Mouse (Mus musculus) stomach, embryonic 14.5 days (tissue): ENCODE measurements around the gene Zfp212. TPM values are rescaled to one million over a fixed set of nuclear protein-coding genes. Genes with fewer than 3 reads are reported as not detected.

Experiments
- ATAC-seq: fragments of 200-750 bp; cut with Nextera tagmentation; 2 replicates; pipeline ENCODE4 v1.8.0; 2017; ENCODE audit warnings: low read depth, moderate TSS enrichment; ENCODE audit not compliant: insufficient number of reproducible peaks, insufficient read depth, low FRiP score
- H3K27ac ChIP-seq: fragments of 300-500 bp; sonication (generic); 2 replicates; pipeline ENCODE4 v1.5.1; 2014; ENCODE audit warnings: mild to moderate bottlenecking, low read length, moderate library complexity, mixed read lengths
- H3K27me3 ChIP-seq: fragments of 300-500 bp; sonication (generic); 2 replicates; pipeline ENCODE4 v1.6.1; 2014; ENCODE audit warnings: low read length, control low read depth, mixed read lengths; ENCODE audit not compliant: control insufficient read depth, insufficient read depth
- H3K36me3 ChIP-seq: fragments of 300-500 bp; sonication (generic); 2 replicates; pipeline ENCODE4 v1.6.1; 2014; ENCODE audit warnings: mild to moderate bottlenecking, control low read depth, low read length, moderate library complexity, mixed read lengths; ENCODE audit not compliant: control insufficient read depth, insufficient read depth
- H3K4me1 ChIP-seq: fragments of 300-500 bp; sonication (generic); 2 replicates; pipeline ENCODE4 v1.6.1; 2014; ENCODE audit warnings: low read length, control low read depth, mixed read lengths; ENCODE audit not compliant: control insufficient read depth, insufficient read depth
- H3K4me2 ChIP-seq: fragments of 300-500 bp; sonication (generic); replicated peaks from 2 replicates; pipeline ENCODE4 v1.6.1; 2014; ENCODE audit warnings: low read depth, low read length, control low read depth
- H3K4me3 ChIP-seq: fragments of 300-500 bp; sonication (generic); 2 replicates; pipeline ENCODE4 v1.5.1; 2014; ENCODE audit warnings: low read depth, low read length, control low read depth
- H3K9ac ChIP-seq: fragments of 300-500 bp; sonication (generic); replicated peaks from 2 replicates; pipeline ENCODE4 v1.6.1; 2014; ENCODE audit warnings: low read depth, mild to moderate bottlenecking, control low read depth, low read length, moderate library complexity, mixed read lengths
- H3K9me3 ChIP-seq: fragments of 300-500 bp; sonication (generic); 2 replicates; pipeline ENCODE4 v1.6.1; 2016; ENCODE audit warnings: low read depth, low read length, control low read depth; ENCODE audit not compliant: control insufficient read depth
- WGBS: fragments of 180-500 bp; shearing (Covaris S2); extraction: QIAGEN DNeasy Blood & Tissue Kit; methylation state at CpG from one replicate; pipeline ENCODE4 v1.1.7; 2014; 5-methylcytosine and 5-hydroxymethylcytosine counted together
- polyA plus RNA-seq: library from polyadenylated mRNA; unstranded; fragments of >200 nt; fragmentation: Nextera tagmentation; extraction: Ambion mirVana; gene quantifications from 2 replicates; pipeline ENCODE4 v1.2.1, GENCODE M21; 2014

Gene Zfp212
- 13.3 and 13.8 TPM in 2 replicates for polyA plus RNA-seq

DNA sequence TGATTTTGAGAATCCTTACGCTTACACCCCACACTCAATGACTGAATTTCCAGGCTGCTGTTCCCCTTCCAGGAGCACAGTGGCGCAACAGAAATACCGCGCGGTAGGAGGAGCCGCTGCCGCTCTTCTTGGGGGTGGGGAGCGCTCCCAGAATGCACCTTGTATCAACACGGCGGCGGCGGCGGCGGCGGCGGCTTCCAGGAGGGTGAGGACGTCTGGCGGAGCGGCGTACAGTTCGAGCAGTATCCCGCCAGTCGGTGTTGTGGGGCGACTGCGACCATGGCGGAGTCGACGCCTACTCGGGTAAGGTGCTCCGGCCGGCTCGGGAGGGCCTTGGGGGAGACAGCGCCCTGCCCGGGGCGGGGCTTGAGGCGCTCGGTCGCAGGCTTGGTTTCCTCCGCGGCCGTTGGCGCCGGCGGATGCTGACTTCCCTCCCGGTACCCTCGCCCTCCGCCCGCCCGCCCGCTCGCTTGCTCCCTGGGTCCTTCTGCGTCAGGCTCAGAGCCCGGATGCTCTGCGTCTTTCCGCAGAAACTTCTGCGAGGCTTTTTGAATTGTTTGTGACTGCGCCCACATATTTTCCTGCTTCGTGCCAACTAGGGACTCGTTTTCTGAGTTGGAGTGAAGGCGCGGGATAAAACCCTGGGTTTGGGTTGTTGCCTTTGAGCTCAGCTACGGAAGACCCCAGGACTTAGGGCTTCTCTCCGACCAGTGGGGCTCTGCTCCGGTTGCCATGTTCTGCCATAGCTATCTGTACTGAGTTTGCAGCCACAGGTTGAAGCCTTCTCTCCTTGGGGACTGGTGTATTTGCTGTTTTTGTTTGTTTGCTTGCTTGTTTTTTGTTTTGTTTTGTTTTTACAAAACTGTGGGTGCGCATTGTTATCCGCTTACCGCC is at the start of gene Zfp212:
Gene Zfp212 (plus strand): TSS at position 30 of the 894 bp plus-strand sequence.
- H3K9ac ChIP-seq, result peak within 1 kb of the TSS; percentile 96
- no peaks in the 10 kb centered on the region for H3K27me3 ChIP-seq
- ATAC-seq, result peak; percentile 94
- H3K4me2 ChIP-seq, result peak within 1 kb of the TSS; percentile 85
- peaks cover 13% of the 10 kb centered on the region; the same call in 1 of the 2 replicates for H3K4me1 ChIP-seq
- no peaks in the 10 kb centered on the region for H3K9me3 ChIP-seq
- peak within 1 kb of the TSS; percentile 98 for H3K27ac ChIP-seq
- H3K36me3 ChIP-seq, result no peaks in the 10 kb centered on the region; the same call in 1 of the 2 replicates
- WGBS, result under 1% methylated on average over 67 of the region's 67 CpGs
- H3K4me3 ChIP-seq, result peak within 1 kb of the TSS; percentile 90

DNA sequence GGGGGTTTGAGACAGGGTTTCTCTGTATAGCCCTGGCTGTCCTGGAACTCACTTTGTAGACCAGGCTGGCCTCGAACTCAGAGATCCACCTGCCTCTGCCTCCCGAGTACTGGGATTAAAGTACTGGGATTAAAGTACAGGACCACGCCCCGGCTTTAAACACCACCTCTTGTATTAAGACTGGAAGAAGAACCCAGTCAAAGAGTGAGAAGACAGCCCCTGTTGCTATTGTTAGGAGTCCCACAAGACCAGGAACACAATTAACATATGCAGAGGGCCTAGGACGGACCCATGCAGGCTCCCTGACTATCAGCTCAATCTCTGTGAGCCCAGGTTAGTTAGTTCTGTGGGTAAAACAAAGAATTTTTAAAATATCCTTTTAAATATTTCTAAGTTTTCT is 48.0 kb upstream of the Zfp212 start:
- no peak overlapping the region for H3K4me2 ChIP-seq
- H3K4me1 ChIP-seq, result no peaks in the 10 kb centered on the region
- ATAC-seq, result no peak
- H3K27ac ChIP-seq, result no peak overlapping the region
- no peaks in the 10 kb centered on the region for H3K27me3 ChIP-seq
- peaks cover 7% of the 10 kb centered on the region; the same call in 1 of the 2 replicates for H3K36me3 ChIP-seq
- WGBS, result 90% methylated on average over 5 of the region's 5 CpGs
- no peaks in the 10 kb centered on the region for H3K9me3 ChIP-seq
- no peak overlapping the region for H3K9ac ChIP-seq
- H3K4me3 ChIP-seq, result no peak overlapping the region

GRCm38 (mm10) chr6:47877058-47877457 is 43.2 kb upstream of the Zfp212 start, which contains the start of gene Zfp282:
Gene Zfp282 (plus strand): TSS chr6:47877204.
- peak within 1 kb of the TSS; percentile 77 for H3K9ac ChIP-seq
- peaks cover 14% of the 10 kb centered on the region for H3K4me1 ChIP-seq
- H3K4me3 ChIP-seq, result peak within 1 kb of the TSS; percentile 81
- ATAC-seq, result no peak
- peak within 1 kb of the TSS; percentile 98 for H3K27ac ChIP-seq
- no peaks in the 10 kb centered on the region for H3K9me3 ChIP-seq
- WGBS, result 7% methylated on average over 9 of the region's 9 CpGs
- H3K27me3 ChIP-seq, result no peaks in the 10 kb centered on the region
- H3K4me2 ChIP-seq, result peak within 1 kb of the TSS; percentile 86
- H3K36me3 ChIP-seq, result peaks cover 18% of the 10 kb centered on the region

GRCm38 (mm10) chr6:47877461-47878132 is 42.7 kb upstream of the Zfp212 start:
- peaks cover 23% of the 10 kb centered on the region for H3K36me3 ChIP-seq
- WGBS, result under 1% methylated on average over 65 of the region's 71 CpGs
- H3K9me3 ChIP-seq, result no peaks in the 10 kb centered on the region
- H3K4me2 ChIP-seq, result peak overlapping the region; percentile 86
- peaks cover 14% of the 10 kb centered on the region for H3K4me1 ChIP-seq
- H3K9ac ChIP-seq, result peak overlapping the region; percentile 77
- peak; percentile 96 for ATAC-seq
- no peaks in the 10 kb centered on the region for H3K27me3 ChIP-seq
- peak overlapping the region; percentile 98 for H3K27ac ChIP-seq
- peak overlapping the region; percentile 81 for H3K4me3 ChIP-seq

DNA sequence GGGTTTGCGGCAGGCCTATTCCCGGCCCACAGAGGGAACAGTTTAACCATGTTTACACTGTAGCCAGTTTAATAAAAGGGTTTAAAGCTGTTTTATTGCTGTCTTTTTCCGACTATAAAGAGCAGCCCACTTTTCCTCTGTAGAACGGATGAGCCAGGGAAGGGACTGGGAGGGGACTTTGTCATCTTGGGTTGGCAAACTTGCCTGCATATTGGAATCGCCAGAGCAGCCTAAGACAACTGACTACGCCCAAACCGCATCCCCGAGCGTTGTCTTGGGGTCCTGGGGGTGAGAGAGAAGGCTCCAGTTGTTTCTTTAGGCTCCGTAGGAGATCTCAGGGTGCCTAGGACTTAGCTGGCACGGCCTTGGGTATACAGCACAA is 42.2 kb upstream of the Zfp212 start:
- Histone ChIP-seq H3K4me3 (peak overlapping the region; percentile 81), H3K36me3 (peaks cover 28% of the 10 kb centered on the region), H3K4me2 (peak overlapping the region; percentile 86), H3K9me3 (no peaks in the 10 kb centered on the region), H3K9ac (peak overlapping the region; percentile 77), H3K27me3 (no peaks in the 10 kb centered on the region), H3K4me1 (peaks cover 14% of the 10 kb centered on the region), H3K27ac (peak overlapping the region; percentile 98)
- 1% methylated on average over 11 of the region's 11 CpGs for WGBS
- no peak for ATAC-seq

DNA sequence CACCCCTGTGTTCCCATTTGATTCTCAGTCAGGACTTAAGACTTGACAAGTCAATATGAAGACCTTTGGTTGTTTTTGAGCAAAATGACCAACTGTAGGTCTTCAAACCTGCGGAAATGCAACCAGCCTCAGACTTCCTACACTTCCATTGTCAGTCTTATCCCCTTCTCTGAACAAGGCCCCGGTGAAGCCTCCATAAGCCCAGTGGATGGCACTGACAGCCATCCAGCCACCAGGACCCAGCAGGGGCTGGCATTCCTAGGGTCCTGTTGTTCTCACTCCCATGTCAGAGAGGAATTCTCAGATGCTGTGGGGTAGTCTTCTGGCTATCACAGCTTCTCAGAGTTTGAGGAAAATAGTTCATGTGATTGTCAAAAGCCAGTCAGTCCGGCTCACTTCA is 41.7 kb upstream of the Zfp212 start:
- Histone ChIP-seq H3K4me2 (peak overlapping the region; percentile 86), H3K4me1 (peaks cover 14% of the 10 kb centered on the region), H3K27me3 (no peaks in the 10 kb centered on the region), H3K9me3 (no peaks in the 10 kb centered on the region), H3K36me3 (peaks cover 33% of the 10 kb centered on the region), H3K27ac (no peak overlapping the region), H3K9ac (peak overlapping the region; percentile 77), H3K4me3 (peak overlapping the region; percentile 81)
- 36% methylated on average over 3 of the region's 3 CpGs for WGBS
- no peak for ATAC-seq

DNA sequence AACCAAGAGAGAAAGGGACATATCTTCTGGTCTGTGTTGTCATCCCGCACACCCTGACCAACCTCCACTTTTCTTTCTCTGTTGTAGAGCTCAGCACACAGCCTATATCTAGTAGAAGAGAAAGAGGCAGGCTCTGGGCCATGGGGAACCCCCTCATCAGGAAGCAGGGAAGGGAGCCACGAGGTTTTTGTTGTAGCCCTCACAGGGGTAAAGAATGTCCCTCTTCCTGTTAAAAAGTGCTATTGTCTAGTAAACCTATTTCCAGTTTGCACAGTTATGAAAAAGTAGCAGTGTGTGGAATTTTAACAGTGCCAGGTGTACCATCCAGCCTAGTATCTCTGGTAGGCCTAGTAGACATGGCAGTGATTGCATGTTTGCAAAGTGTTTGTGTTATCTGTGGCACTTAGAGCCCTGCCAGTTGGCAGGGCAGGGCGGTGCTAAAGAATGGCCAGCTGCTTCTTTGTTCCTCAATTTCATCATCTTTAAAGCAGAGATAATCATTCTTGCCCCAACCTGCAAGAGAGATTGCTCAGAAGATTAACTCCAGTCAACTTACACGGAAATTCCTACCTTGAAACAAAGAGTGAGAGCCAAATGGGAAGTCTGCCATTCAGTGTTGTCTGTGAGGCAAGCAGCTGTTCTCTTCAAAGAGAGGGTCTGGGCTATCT is 41.1 kb upstream of the Zfp212 start:
- Histone ChIP-seq H3K9ac (peak overlapping the region; percentile 77), H3K9me3 (no peaks in the 10 kb centered on the region), H3K27me3 (no peaks in the 10 kb centered on the region), H3K4me2 (peak overlapping the region; percentile 86), H3K4me1 (peaks cover 14% of the 10 kb centered on the region), H3K36me3 (peaks cover 39% of the 10 kb centered on the region), H3K27ac (no peak overlapping the region), H3K4me3 (peak overlapping the region; percentile 81)
- 56% methylated on average over 4 of the region's 4 CpGs for WGBS
- no peak for ATAC-seq

GRCm38 (mm10) chr6:47880166-47880565 is 40.1 kb upstream of the Zfp212 start:
- H3K27me3 ChIP-seq, result no peaks in the 10 kb centered on the region
- no peak overlapping the region for H3K27ac ChIP-seq
- H3K4me1 ChIP-seq, result peaks cover 14% of the 10 kb centered on the region
- H3K9me3 ChIP-seq, result no peaks in the 10 kb centered on the region
- peaks cover 49% of the 10 kb centered on the region for H3K36me3 ChIP-seq
- H3K4me2 ChIP-seq, result no peak overlapping the region
- WGBS, result 84% methylated on average over 10 of the region's 10 CpGs
- no peak overlapping the region for H3K9ac ChIP-seq
- H3K4me3 ChIP-seq, result no peak overlapping the region
- ATAC-seq, result no peak
